Mouse (Mus musculus): ENCODE data around the gene 1700018B08Rik.
A peak's percentile ranks its signal among the peaks of the same experiment; 100 is the strongest.

Gene 1700018B08Rik

DNA sequence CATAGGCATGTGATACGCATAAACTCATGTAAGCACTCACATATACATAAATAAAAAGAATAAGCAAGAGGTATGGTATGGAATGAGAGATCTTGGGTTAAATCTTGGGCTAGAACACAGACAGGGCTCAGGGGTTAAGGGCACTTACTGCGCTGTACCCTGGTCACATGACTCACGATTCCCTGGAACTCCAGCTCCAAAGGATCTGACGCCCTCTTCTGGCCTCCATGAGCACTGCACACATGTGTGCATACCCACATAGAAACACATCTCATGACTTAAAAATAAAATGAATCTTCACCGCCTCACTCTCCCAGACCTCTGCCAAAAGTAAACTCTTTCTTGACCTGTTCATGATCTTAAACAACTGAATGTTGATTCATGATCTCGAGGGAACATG lies 46.5 kb downstream of the 1700018B08Rik start:
- no peak for DNase-seq

DNA sequence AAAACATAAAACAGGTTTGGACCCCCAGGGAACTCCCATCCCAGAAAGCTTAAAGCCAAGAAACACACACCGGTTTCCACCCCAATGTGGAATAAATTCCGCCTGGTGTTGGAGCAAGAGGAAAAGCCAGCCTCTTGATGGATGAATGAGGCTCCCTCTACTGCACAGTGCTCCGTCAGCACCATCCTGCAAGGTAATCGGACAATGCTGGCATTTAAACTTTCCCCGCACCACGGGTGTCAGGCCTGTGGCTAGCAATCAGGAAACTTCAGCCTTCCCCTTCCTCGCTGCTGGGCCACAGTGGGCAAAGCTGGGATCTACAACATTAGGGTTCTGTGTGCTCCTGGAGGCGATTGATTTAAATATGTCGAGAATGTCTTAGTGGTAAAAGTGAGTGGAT lies 52.5 kb downstream of the 1700018B08Rik start:
- DNase-seq: no peak

DNA sequence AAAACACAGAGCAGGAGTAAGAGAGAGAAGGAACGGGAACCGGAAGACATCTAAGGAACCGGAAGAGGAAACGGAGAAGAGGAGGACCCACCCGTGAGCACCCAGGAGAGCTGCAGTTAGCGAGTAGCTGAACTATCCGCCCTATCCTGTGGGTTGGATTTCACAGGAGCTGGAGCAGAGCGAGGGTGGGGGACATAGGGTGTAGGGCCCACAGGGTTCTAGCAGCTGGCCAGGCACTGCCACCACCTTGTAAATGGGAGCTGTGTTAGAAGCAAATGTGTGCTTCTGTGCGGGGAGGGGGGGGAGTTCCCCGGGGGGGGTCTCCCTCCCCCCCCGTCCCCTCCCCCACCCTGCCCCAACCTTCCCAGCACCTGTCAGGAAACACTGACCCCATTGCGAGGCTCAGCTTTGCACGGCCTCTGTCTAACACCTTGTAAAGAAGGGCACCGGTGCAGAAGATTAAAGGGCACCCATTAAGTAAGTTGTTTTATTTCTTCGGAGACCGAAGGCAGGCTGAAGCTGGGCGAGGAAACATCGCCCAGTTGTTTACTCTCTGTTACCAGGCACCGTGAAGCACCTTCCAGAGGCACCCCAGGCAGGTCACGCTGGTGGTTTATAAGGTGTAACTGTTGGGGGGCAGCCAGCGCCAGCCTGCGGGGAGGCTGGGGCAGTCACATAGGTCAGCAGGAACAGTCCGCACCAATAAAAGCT lies 59.9 kb downstream of the 1700018B08Rik start:
- DNase-seq: peak in 1 of 2 experiments; percentile 14
